Mouse (Mus musculus) Patski (cell line): Measurements from ENCODE around the gene Elf5. TPM values are rescaled to one million over a fixed set of nuclear protein-coding genes. Genes with fewer than 3 reads are reported as not detected.
A peak's percentile ranks its signal among the peaks of the same experiment; 100 is the strongest.

Experiments used
- ATAC-seq: fragments of 100-300 bp; one replicate; pipeline ENCODE4 v1.8.0; 2021
- CTCF ChIA-PET: fragments of 350-600 bp; sonication (Branson Sonifier 250); formaldehyde crosslinking; loops from one replicate; lab custom pipeline; 2022; ENCODE audit warnings: inconsistent platforms; lab: Charles Lee
- POLR2A ChIA-PET: fragments of 350-600 bp; sonication (Branson Sonifier 250); formaldehyde crosslinking; loops from one replicate; lab custom pipeline; 2022; ENCODE audit warnings: antibody characterized with exemption, inconsistent platforms; lab: Charles Lee
- DNase-seq: peaks from one replicate; pipeline ENCODE4 v3.0.0-alpha.2; 2011; ENCODE audit warnings: low read depth, low spot score
- H3K27me3 ChIP-seq: fragments of 371-371 bp; one replicate; pipeline ENCODE4 v1.5.1; 2021
- CTCF ChIP-seq: fragments of 100-300 bp; IDR thresholded peaks from one replicate; pipeline ENCODE4 v1.5.1; 2021
- in situ Hi-C: fragments of 300-500 bp; cut with MboI; formaldehyde crosslinking; loops from 3 replicates; pipeline ENCODE4 v1.11.1; 2018; ENCODE audit warnings: low pct_unique_long_range_greater_than_20kb, mixed read lengths
- polyA plus RNA-seq: library from polyadenylated mRNA; unstranded; gene quantifications from one replicate; pipeline ENCODE4 v1.2.3, GENCODE M21; 2021

Elf5 gene
- polyA plus RNA-seq, 1 experiment from 2014 or later, result not detected

DNA sequence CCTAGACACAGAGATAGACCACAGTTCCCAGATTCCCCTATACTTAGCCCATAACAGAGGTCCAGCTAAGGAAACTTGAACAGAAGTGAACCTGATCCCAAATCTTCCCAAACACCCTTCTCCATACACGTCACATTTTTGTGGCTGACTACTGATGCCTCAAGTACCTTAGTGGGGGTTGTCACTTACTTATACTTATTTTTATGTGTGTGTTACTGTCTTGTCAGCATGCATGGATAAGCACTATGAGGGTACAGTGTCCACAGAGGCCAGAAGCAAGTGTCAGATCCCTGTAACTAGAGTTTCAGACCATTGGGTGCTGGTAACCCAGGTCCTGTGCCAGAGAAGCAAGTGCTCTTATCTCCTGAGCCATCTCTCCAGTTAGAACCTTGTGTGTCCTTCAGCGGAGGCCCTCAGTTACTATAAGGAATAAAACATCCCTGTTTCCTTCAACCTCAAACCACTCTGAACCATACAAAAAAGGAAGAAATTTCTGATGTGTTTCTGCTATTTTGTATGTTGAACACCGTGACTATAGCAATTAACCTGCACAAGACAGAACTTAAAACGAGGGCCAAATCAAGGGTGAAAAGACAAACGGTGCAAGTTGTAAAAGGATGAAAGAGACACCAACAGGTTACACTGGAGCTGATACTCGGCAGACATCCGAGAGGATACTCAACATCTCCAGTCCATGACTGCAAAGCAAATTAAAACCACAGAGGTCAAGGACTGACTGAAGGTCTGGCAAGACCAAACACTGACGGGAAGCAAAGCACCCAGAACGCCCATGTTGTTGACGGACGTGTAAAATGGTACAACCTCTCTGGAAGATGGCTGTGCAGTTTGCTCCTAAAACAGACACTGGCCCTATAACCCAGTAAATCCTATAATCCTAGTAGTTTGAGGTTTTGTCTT is 70.1 kb downstream of the Elf5 start:
- POLR2A ChIA-PET, result no interaction called here
- CTCF ChIA-PET, result interaction anchor here (0.8 to 2.4 kb wide), 3 partner anchors 12 to 26 kb away, joined by 3 to 8 read pairs (median 3); no protein-coding TSS in a partner anchor
- no peak for TF ChIP-seq CTCF
- no peaks in the 10 kb centered on the region for H3K27me3 ChIP-seq
- DNase-seq (no peak), ATAC-seq (no peak)
- in situ Hi-C loops, result no loop called here

DNA sequence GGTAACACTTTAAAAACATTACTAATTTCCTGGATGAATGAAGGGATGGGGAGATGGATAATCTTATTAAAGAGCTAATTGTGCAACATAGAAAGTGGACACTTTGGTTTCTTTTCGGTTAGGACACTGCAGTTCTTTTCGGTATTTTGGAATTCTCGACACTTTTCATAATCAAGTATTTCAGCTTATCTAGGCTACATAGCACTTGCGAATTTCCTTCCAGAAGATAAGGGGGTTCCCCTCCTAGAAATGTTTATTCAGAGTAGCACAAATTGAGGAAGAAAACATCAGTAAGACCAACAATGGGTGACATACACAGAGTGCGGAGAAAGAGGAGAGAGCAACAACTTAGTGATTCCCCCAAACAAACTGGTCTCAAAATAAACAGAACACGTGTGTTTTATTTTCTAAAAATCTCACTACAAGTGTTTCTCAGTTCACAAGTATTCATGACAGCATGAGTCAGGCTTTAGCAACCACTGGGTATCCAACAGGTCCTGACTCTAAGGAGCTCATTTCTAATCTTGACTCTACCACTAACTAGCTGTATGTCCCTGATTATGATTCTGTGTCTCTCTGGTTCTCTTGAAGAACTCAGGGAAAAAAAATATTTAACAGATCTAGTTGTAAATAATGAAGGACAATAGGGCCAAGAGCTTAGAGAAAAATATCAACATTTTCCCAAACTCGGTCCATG is 71.9 kb downstream of the Elf5 start:
- in situ Hi-C loops, result no loop called here
- ChIA-PET POLR2A (interaction anchor here (1.0 kb wide), 1 partner anchor 21 kb away, joined by 3 read pairs; no protein-coding TSS in a partner anchor), CTCF (interaction anchor here (1.0 to 2.9 kb wide), 3 partner anchors 11 to 64 kb away, joined by 3 to 11 read pairs (median 8); no protein-coding TSS in a partner anchor)
- DNase-seq (no peak), ATAC-seq (no peak)
- no peaks in the 10 kb centered on the region for H3K27me3 ChIP-seq
- TF ChIP-seq CTCF, result no peak

DNA sequence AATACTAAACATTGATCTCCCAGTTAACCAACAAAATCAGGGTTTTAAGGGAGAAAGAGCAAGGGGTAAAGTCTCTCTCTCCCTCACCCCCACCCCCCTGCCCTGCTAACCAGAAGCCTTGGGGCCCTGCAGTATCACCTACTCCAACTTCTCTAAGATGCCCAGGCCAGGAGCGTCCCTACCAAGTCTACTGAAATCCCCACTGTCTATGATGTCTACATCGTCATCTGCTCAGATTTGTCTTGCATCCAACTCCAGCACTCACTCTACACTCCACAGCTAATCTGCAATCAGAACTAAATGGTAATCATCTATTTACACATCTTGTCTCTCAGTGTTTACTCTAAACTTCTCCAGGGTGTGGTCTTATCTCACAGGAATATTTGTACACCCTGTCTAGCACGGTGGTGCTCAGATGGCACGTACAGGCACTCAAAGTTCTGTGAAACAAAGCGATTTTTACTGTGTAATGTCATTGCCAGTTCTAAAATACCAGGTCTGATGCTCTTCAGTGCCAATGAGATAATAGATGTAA is 72.6 kb downstream of the Elf5 start:
- no peaks in the 10 kb centered on the region for H3K27me3 ChIP-seq
- ATAC-seq, result no peak
- ChIA-PET POLR2A (interaction anchor here (0.6 kb wide), 1 partner anchor 1176 kb away, joined by 6 read pairs; no protein-coding TSS in a partner anchor), CTCF (interaction anchor here (1.0 to 2.9 kb wide), 3 partner anchors 12 to 63 kb away, joined by 3 to 11 read pairs (median 8); no protein-coding TSS in a partner anchor)
- in situ Hi-C loops, result no loop called here
- DNase-seq, result no peak
- TF ChIP-seq CTCF, result no peak

DNA sequence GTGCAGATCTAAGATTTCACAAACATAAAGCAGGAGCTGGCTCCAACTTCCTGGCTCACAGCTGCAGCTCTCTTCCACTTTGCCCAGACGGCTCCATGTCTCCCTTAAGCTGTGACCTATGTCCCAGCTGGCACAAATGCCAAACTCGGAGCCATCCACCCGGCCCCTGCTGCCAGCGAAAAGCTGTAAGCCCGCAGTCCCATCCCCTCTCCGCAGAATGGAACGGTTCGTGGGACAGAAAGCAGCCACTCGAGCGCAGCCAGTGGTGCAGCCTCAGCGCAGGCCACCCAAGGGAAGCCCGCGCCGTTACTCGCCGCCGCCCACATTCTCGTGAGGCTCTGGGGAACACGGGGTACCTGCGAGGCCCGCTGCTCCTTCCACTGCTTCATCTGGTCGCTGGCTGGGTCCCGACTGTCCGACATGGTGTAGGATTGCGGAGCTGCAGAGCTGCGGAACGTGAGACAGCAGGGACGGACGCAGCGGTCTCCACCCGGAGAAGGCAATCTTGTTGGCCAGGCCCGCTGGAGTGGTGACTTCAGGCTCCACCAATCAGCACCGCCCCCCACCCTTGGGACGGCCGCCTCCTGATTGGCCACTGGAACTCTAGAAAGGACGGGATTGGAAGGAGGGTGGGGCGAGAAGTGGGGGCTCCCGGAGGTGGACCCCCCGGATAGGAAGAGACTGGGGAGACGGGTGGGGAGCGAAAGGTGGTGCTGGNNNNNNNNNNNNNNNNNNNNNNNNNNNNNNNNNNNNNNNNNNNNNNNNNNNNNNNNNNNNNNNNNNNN is 73.3 kb downstream of the Elf5 start, which contains the start of gene Cat:
Gene Cat, minus strand, starts transcription at position 544 of the 785 bp plus-strand sequence.
- POLR2A ChIA-PET, result interaction anchor here (0.6 to 1.6 kb wide), 4 partner anchors 27 to 1176 kb away, joined by 3 to 6 read pairs (median 4); no protein-coding TSS in a partner anchor
- in situ Hi-C loops, result no loop called here
- TF ChIP-seq CTCF, result no peak
- DNase-seq (no peak), ATAC-seq (peak; percentile 97)
- H3K27me3 ChIP-seq, result no peaks in the 10 kb centered on the region
- CTCF ChIA-PET, result interaction anchor here (2.3 to 2.9 kb wide), 2 partner anchors 28 to 62 kb away, joined by 8 to 11 read pairs; no protein-coding TSS in a partner anchor

DNA sequence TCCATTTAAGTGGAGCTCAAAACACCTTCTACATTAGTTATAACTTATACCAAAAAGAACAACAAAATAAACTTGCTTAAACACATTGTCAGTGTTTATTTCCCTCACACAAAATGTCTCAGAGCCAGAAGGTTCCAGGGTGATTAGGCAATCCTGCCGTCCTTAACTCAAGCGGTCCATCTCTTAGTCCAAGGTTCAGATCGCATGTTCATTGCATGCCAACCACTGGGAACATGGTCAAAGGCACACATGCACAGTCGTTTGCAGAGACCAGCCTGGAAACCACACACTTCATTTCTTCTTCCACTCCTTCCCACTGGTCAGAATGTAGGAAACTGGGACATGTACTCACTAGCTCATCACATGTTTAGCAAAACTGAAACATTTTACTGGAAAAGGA is 81.0 kb downstream of the Elf5 start:
- ChIA-PET POLR2A (no interaction called here), CTCF (interaction anchor here (1.1 to 2.1 kb wide), 4 partner anchors 12 to 55 kb away, joined by 3 to 8 read pairs (median 4); no protein-coding TSS in a partner anchor)
- DNase-seq, result no peak
- no peaks in the 10 kb centered on the region for H3K27me3 ChIP-seq
- TF ChIP-seq CTCF, result no peak
- ATAC-seq, result no peak
- in situ Hi-C loops, result no loop called here

DNA sequence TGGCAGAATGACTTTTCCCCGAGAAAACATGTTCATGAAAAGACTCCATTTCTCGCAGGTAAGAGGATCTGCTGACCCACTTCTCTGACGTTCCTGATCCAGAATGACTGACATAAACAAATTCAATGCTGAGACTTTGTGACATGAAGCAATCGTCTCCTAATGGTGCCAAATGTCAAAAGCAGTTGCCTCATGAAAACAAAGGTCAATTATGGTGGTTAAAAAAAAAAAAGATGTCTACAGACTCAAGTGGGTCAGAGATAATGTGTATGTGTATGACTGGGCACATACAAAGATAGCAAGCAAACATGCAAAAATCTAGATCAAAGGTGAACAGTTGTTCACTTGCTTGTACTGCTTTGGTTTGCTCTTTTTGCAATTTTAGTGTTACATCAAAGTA is 82.3 kb downstream of the Elf5 start:
- no peak for TF ChIP-seq CTCF
- ChIA-PET POLR2A (no interaction called here), CTCF (interaction anchor here (2.1 kb wide), 1 partner anchor 13 kb away, joined by 8 read pairs; no protein-coding TSS in a partner anchor)
- H3K27me3 ChIP-seq, result no peaks in the 10 kb centered on the region
- in situ Hi-C loops, result no loop called here
- ATAC-seq (no peak), DNase-seq (no peak)

GRCm38 (mm10) chr2:103495633-103496418 is 84.3 kb downstream of the Elf5 start:
- ChIA-PET CTCF (interaction anchor here (1.1 kb wide), 1 partner anchor 10 kb away, joined by 3 read pairs; no protein-coding TSS in a partner anchor), POLR2A (interaction anchor here (0.6 kb wide), 1 partner anchor 781 kb away, joined by 3 read pairs; no protein-coding TSS in a partner anchor)
- ATAC-seq (no peak), DNase-seq (no peak)
- TF ChIP-seq CTCF, result no peak
- in situ Hi-C loops, result no loop called here
- no peaks in the 10 kb centered on the region for H3K27me3 ChIP-seq

Other genes starting within 250 kb of the Elf5 start
- gene Ehf, start 108.4 kb upstream of the Elf5 start, polyA plus RNA-seq, result 2.9 TPM
- gene Cat, start 73.5 kb downstream of the Elf5 start, polyA plus RNA-seq, result 64.3 TPM
- 6.0 TPM for gene Abtb2, start 154.6 kb downstream of the Elf5 start, polyA plus RNA-seq